Mouse (Mus musculus): Measurements from ENCODE around the gene Dock4.

GRCm38 (mm10) chr12:40792184-40792650 is 346.5 kb downstream of the Dock4 start:
- TF ChIP-seq RAD21 (IDR thresholded peaks at IDR 0.05; ENCODE audit: low read depth, low read length) (no peak), CTCF (conservative IDR thresholded peaks at IDR 0.05 in 1 of 2, IDR thresholded peaks at IDR 0.05 in 1 of 2; ENCODE audit: low read depth in 2 of 2, low read length in 2 of 2) (no peak), POLR2AphosphoS2 (IDR thresholded peaks at IDR 0.05; ENCODE audit: low read depth, low read length) (no peak), ZNF384 (IDR thresholded peaks at IDR 0.05; ENCODE audit: low read depth, low read length) (no peak), ZC3H11A (IDR thresholded peaks at IDR 0.05; ENCODE audit: low read depth, low read length) (no peak), E2F4 (IDR thresholded peaks at IDR 0.05; ENCODE audit: insufficient replicate concordance, low read depth, low read length) (no peak), TBP (conservative IDR thresholded peaks at IDR 0.05; ENCODE audit: low read depth, low read length) (no peak), MXI1 (IDR thresholded peaks at IDR 0.05; ENCODE audit: low read depth, low read length) (no peak), EP300 (IDR thresholded peaks at IDR 0.05; ENCODE audit: low read length) (no peak), POLR2A (IDR thresholded peaks at IDR 0.05; ENCODE audit: low read depth, low read length) (no peak), TCF12 (IDR thresholded peaks at IDR 0.05; ENCODE audit: low read depth, low read length) (no peak), MEF2A (IDR thresholded peaks at IDR 0.05; ENCODE audit: borderline replicate concordance, low read depth, low read length) (no peak)

Data from CH12.LX (cell line).